Mouse (Mus musculus) CH12.LX (cell line): Measurements from ENCODE around the gene Exoc6.

Experiments used
- CHD2 ChIP-seq: IDR thresholded peaks from 2 replicates; pipeline ENCODE4 v1.6.1; 2011; ENCODE audit warnings: low read length, improper control_type of control experiment
- CTCF ChIP-seq, 2 experiments: IDR thresholded peaks in 1 of 2; conservative IDR thresholded peaks in 1 of 2; 2 replicates each; pipeline ENCODE4 v1.5.1; 2011 to 2012; ENCODE audit warnings: low read depth in 2 of 2, low read length in 2 of 2, improper control_type of control experiment in 1 of 2, inconsistent platforms in 1 of 2, mild to moderate bottlenecking in 1 of 2, moderate library complexity in 1 of 2
- EP300 ChIP-seq: IDR thresholded peaks from 2 replicates; pipeline ENCODE4 v1.6.1; 2011; ENCODE audit warnings: low read length, improper control_type of control experiment
- IRF4 ChIP-seq: IDR thresholded peaks from 2 replicates; pipeline ENCODE4 v1.6.1; 2014; ENCODE audit warnings: low read depth, mild to moderate bottlenecking, inconsistent platforms, low read length, improper control_type of control experiment
- KAT2A ChIP-seq: IDR thresholded peaks from 2 replicates; pipeline ENCODE4 v1.6.1; 2012; ENCODE audit warnings: low read length, improper control_type of control experiment, inconsistent platforms; ENCODE audit not compliant: insufficient replicate concordance
- MXI1 ChIP-seq: IDR thresholded peaks from 2 replicates; pipeline ENCODE4 v1.6.1; 2011; ENCODE audit warnings: mild to moderate bottlenecking, low read depth, low read length, improper control_type of control experiment
- MYC ChIP-seq: IDR thresholded peaks from 2 replicates; pipeline ENCODE4 v1.6.1; 2011; ENCODE audit warnings: low read depth, mild to moderate bottlenecking, improper control_type of control experiment, low read length
- POLR2A ChIP-seq: IDR thresholded peaks from 2 replicates; pipeline ENCODE4 v1.6.1; 2011; ENCODE audit warnings: low read depth, mild to moderate bottlenecking, improper control_type of control experiment, low read length
- TBP ChIP-seq: conservative IDR thresholded peaks from 2 replicates; pipeline ENCODE4 v1.6.1; 2011; ENCODE audit warnings: low read depth, low read length, improper control_type of control experiment
- UBTF ChIP-seq: IDR thresholded peaks from 2 replicates; pipeline ENCODE4 v1.6.1; 2012; ENCODE audit warnings: low read depth, mild to moderate bottlenecking, inconsistent platforms, low read length, improper control_type of control experiment, moderate library complexity
- USF1 ChIP-seq: IDR thresholded peaks from 2 replicates; pipeline ENCODE4 v1.6.1; 2014; ENCODE audit warnings: low read depth, mild to moderate bottlenecking, inconsistent platforms, low read length, improper control_type of control experiment

- TF ChIP-seq EP300, result no peak
- peak in 1 of 2 experiments; percentile 45; a peak in 2 of 4 replicates for TF ChIP-seq CTCF (conservative IDR thresholded peaks at IDR 0.05 in 1 of 2, IDR thresholded peaks at IDR 0.05 in 1 of 2; ENCODE audit: low read depth in 2 of 2, low read length in 2 of 2)
- TF ChIP-seq POLR2A, result no peak
- no peak for TF ChIP-seq TBP
- TF ChIP-seq MXI1, result no peak
- TF ChIP-seq KAT2A, result no peak
- TF ChIP-seq UBTF, result no peak
- no peak for TF ChIP-seq IRF4
- no peak for TF ChIP-seq USF1
- TF ChIP-seq CHD2, result no peak
- TF ChIP-seq MYC, result no peak
These were observed 97.8 kb downstream of the Exoc6 start for GRCm38 (mm10) chr19:37647994-37648393.
